Mouse (Mus musculus) right cerebral cortex, postnatal 10 days (tissue): ENCODE results near the gene Ppp1r36.
"Not testable (repeated sequence)": the region's sequence is repeated elsewhere in the genome, so short reads cannot be mapped to it uniquely, and the experiment has no call there.

ENCODE experiments used
- DNase-seq, 2 experiments: peaks; one replicate each; pipeline ENCODE4 v3.0.0; 2021; ENCODE audit warnings: low spot score in 2 of 2

Gene Ppp1r36

GRCm38 (mm10) chr12:76397281-76397680 lies 20.1 kb upstream of the Ppp1r36 start:
- no peak for DNase-seq

GRCm38 (mm10) chr12:76401674-76402073 lies 15.7 kb upstream of the Ppp1r36 start:
- DNase-seq = no peak

GRCm38 (mm10) chr12:76402991-76403885 lies 14.1 kb upstream of the Ppp1r36 start:
- DNase-seq = peak; percentile 34 to 91

- DNase-seq = peak; percentile 100
These were observed 13.3 kb upstream of the Ppp1r36 start, which contains the start of gene Hspa2 for GRCm38 (mm10) chr12:76403886-76404537. TSS of gene Hspa2 (plus strand) at chr12:76404176.

- DNase-seq = peak in 1 of 2 experiments; percentile 52
These were observed 12.5 kb upstream of the Ppp1r36 start for GRCm38 (mm10) chr12:76404836-76405182.

GRCm38 (mm10) chr12:76405183-76405970 lies 12.0 kb upstream of the Ppp1r36 start:
- DNase-seq = peak; percentile 52 to 59

- no peak for DNase-seq
These were observed 11.4 kb upstream of the Ppp1r36 start for GRCm38 (mm10) chr12:76405971-76406370.

- no peak for DNase-seq
These were observed 10.2 kb upstream of the Ppp1r36 start for GRCm38 (mm10) chr12:76407184-76407583.

GRCm38 (mm10) chr12:76409166-76409565 lies 8.2 kb upstream of the Ppp1r36 start:
- no peak for DNase-seq

GRCm38 (mm10) chr12:76415383-76416010 lies 1.8 kb upstream of the Ppp1r36 start:
- DNase-seq = no peak

- no peak for DNase-seq
These were observed 1.0 kb downstream of the Ppp1r36 start for GRCm38 (mm10) chr12:76418346-76418745.

- DNase-seq = no peak
These were observed 7.9 kb downstream of the Ppp1r36 start for GRCm38 (mm10) chr12:76425256-76425655.

GRCm38 (mm10) chr12:76427546-76427945 lies 10.2 kb downstream of the Ppp1r36 start:
- DNase-seq = no peak

GRCm38 (mm10) chr12:76430879-76431406 lies 13.6 kb downstream of the Ppp1r36 start:
- peak; percentile 43 to 45 for DNase-seq

GRCm38 (mm10) chr12:76431431-76431830 lies 14.1 kb downstream of the Ppp1r36 start:
- DNase-seq = no peak

- DNase-seq = no peak
These were observed 16.8 kb downstream of the Ppp1r36 start for GRCm38 (mm10) chr12:76434111-76434510.

- DNase-seq = no peak
These were observed 17.7 kb downstream of the Ppp1r36 start for GRCm38 (mm10) chr12:76435084-76435483.

GRCm38 (mm10) chr12:76435549-76435948 lies 18.2 kb downstream of the Ppp1r36 start:
- no peak for DNase-seq

GRCm38 (mm10) chr12:76443488-76443887 lies 26.1 kb downstream of the Ppp1r36 start:
- DNase-seq = not testable (repeated sequence)

- DNase-seq = no peak
These were observed 27.0 kb downstream of the Ppp1r36 start for GRCm38 (mm10) chr12:76444359-76444772.

- DNase-seq = no peak
These were observed 27.5 kb downstream of the Ppp1r36 start for GRCm38 (mm10) chr12:76444862-76445261.
